Mouse (Mus musculus): ENCODE data around the gene Pdhx.

The Pdhx gene

GRCm38 (mm10) chr2:102986964-102987707 is 86.2 kb downstream of the Pdhx start:
- DNase-seq, result no peak

GRCm38 (mm10) chr2:102986424-102986823 is 86.9 kb downstream of the Pdhx start:
- DNase-seq, result no peak

GRCm38 (mm10) chr2:102982822-102983221 is 90.5 kb downstream of the Pdhx start:
- DNase-seq, result no peak

GRCm38 (mm10) chr2:102981446-102982314 is 91.6 kb downstream of the Pdhx start:
- DNase-seq, result no peak

GRCm38 (mm10) chr2:102980870-102981269 is 92.4 kb downstream of the Pdhx start:
- no peak for DNase-seq

- DNase-seq, result no peak
Observed at GRCm38 (mm10) chr2:102979519-102979918, 93.8 kb downstream of the Pdhx start.

GRCm38 (mm10) chr2:102979112-102979511 is 94.2 kb downstream of the Pdhx start:
- no peak for DNase-seq

- no peak for DNase-seq
Observed at GRCm38 (mm10) chr2:102975358-102975945, 97.9 kb downstream of the Pdhx start.

- no peak for DNase-seq
Observed at GRCm38 (mm10) chr2:102973115-102973514, 100.2 kb downstream of the Pdhx start.

GRCm38 (mm10) chr2:102972575-102972974 is 100.7 kb downstream of the Pdhx start:
- DNase-seq, result no peak

- no peak for DNase-seq
Observed at GRCm38 (mm10) chr2:102971951-102972350, 101.4 kb downstream of the Pdhx start.
